Mouse (Mus musculus) CH12.LX (cell line): ENCODE data around the gene Grin1.
A peak's percentile ranks its signal among the peaks of the same experiment; 100 is the strongest.

Experiments used
- CHD1 ChIP-seq: IDR thresholded peaks from 2 replicates; pipeline ENCODE4 v1.6.1; 2012; ENCODE audit warnings: low read depth, low read length, improper control_type of control experiment, inconsistent platforms
- CTCF ChIP-seq, 2 experiments: IDR thresholded peaks in 1 of 2; conservative IDR thresholded peaks in 1 of 2; 2 replicates each; pipeline ENCODE4 v1.5.1; 2011 to 2012; ENCODE audit warnings: low read depth in 2 of 2, low read length in 2 of 2, improper control_type of control experiment in 1 of 2, inconsistent platforms in 1 of 2, mild to moderate bottlenecking in 1 of 2, moderate library complexity in 1 of 2
- MAX ChIP-seq: IDR thresholded peaks from 2 replicates; pipeline ENCODE4 v1.6.1; 2011; ENCODE audit warnings: low read length, improper control_type of control experiment
- NRF1 ChIP-seq: IDR thresholded peaks from 2 replicates; pipeline ENCODE4 v1.6.1; 2014; ENCODE audit warnings: low read depth, mild to moderate bottlenecking, inconsistent platforms, low read length, improper control_type of control experiment, moderate library complexity
- POLR2A ChIP-seq: IDR thresholded peaks from 2 replicates; pipeline ENCODE4 v1.6.1; 2011; ENCODE audit warnings: low read depth, mild to moderate bottlenecking, improper control_type of control experiment, low read length
- SIN3A ChIP-seq: IDR thresholded peaks from 2 replicates; pipeline ENCODE4 v1.6.1; 2012; ENCODE audit warnings: low read length, improper control_type of control experiment, inconsistent platforms

- TF ChIP-seq NRF1, result peak; percentile 79
- TF ChIP-seq CHD1, result no peak
- no peak for TF ChIP-seq CTCF (conservative IDR thresholded peaks at IDR 0.05 in 1 of 2, IDR thresholded peaks at IDR 0.05 in 1 of 2; ENCODE audit: low read depth in 2 of 2, low read length in 2 of 2)
- TF ChIP-seq SIN3A, result peak; percentile 80
- peak; percentile 93 for TF ChIP-seq POLR2A
- TF ChIP-seq MAX, result no peak
These were observed 56.7 kb downstream of the Grin1 start, which contains the start of gene Tprn for GRCm38 (mm10) chr2:25262291-25262767.
